Mouse (Mus musculus) MEL (cell line): ENCODE results near the gene Deup1.

Experiments
- BHLHE40 ChIP-seq: IDR thresholded peaks from 2 replicates; pipeline ENCODE4 v1.6.1; 2012; ENCODE audit warnings: low read depth, mild to moderate bottlenecking, inconsistent platforms, low read length, improper control_type of control experiment, borderline replicate concordance
- CTCF ChIP-seq, 3 experiments: IDR thresholded peaks in 2 of 3; conservative IDR thresholded peaks in 1 of 3; 2 replicates each; pipeline ENCODE4 v1.5.1; 2011 to 2012; ENCODE audit warnings: low read length in 3 of 3, low read depth in 2 of 3, mild to moderate bottlenecking in 2 of 3, improper control_type of control experiment in 1 of 3, inconsistent platforms in 1 of 3, mixed read lengths in 1 of 3, moderate library complexity in 1 of 3; ENCODE audit not compliant: control insufficient read depth in 1 of 3, insufficient read depth in 1 of 3, poor library complexity in 1 of 3, severe bottlenecking in 1 of 3
- GATA1 ChIP-seq: IDR thresholded peaks from 2 replicates; pipeline ENCODE4 v1.6.1; 2011; ENCODE audit warnings: low read depth, low read length, improper control_type of control experiment
- JUND ChIP-seq: IDR thresholded peaks from 2 replicates; pipeline ENCODE4 v1.6.1; 2011; ENCODE audit warnings: low read depth, mild to moderate bottlenecking, improper control_type of control experiment, low read length
- MAX ChIP-seq: IDR thresholded peaks from 2 replicates; pipeline ENCODE4 v1.6.1; 2011; ENCODE audit warnings: low read length, improper control_type of control experiment
- MEF2A ChIP-seq: IDR thresholded peaks from 2 replicates; pipeline ENCODE4 v1.6.1; 2014; ENCODE audit warnings: low read depth, mild to moderate bottlenecking, inconsistent platforms, low read length, improper control_type of control experiment; ENCODE audit not compliant: poor library complexity, insufficient replicate concordance, severe bottlenecking; ENCODE audit errors: extremely low read depth
- MXI1 ChIP-seq: IDR thresholded peaks from 2 replicates; pipeline ENCODE4 v1.6.1; 2011; ENCODE audit warnings: mild to moderate bottlenecking, low read depth, low read length, improper control_type of control experiment
- POLR2A ChIP-seq, 2 experiments: IDR thresholded peaks; 2 replicates each; pipeline ENCODE4 v1.6.1; 2011 to 2012; ENCODE audit warnings: low read length in 2 of 2, mild to moderate bottlenecking in 2 of 2, control low read depth in 1 of 2, improper control_type of control experiment in 1 of 2, low read depth in 1 of 2, moderate library complexity in 1 of 2; ENCODE audit not compliant: control insufficient read depth in 1 of 2, insufficient read depth in 1 of 2, poor library complexity in 1 of 2
- POLR2AphosphoS5 ChIP-seq: IDR thresholded peaks from 2 replicates; pipeline ENCODE4 v1.6.1; 2012; ENCODE audit warnings: low read depth, borderline replicate concordance, mild to moderate bottlenecking, inconsistent platforms, low read length, moderate library complexity, mixed read lengths
- TAL1 ChIP-seq: IDR thresholded peaks from 2 replicates; pipeline ENCODE4 v1.6.1; 2012; ENCODE audit warnings: mild to moderate bottlenecking, inconsistent platforms, low read length, moderate library complexity, mixed read lengths
- TCF12 ChIP-seq: IDR thresholded peaks from 2 replicates; pipeline ENCODE4 v1.6.1; 2014; ENCODE audit warnings: low read depth, mild to moderate bottlenecking, inconsistent platforms, low read length, improper control_type of control experiment, moderate library complexity

- no peak for TF ChIP-seq TAL1
- TF ChIP-seq CTCF (IDR thresholded peaks at IDR 0.05 in 2 of 3, conservative IDR thresholded peaks at IDR 0.05 in 1 of 3; ENCODE audit: control insufficient read depth in 1 of 3, insufficient read depth in 1 of 3, low read depth in 2 of 3, low read length in 3 of 3, poor library complexity in 1 of 3, severe bottlenecking in 1 of 3), result no peak
- no peak for TF ChIP-seq MAX
- TF ChIP-seq JUND, result no peak
- no peak for TF ChIP-seq GATA1
- TF ChIP-seq MXI1, result no peak
- TF ChIP-seq POLR2A (IDR thresholded peaks at IDR 0.05; ENCODE audit: control insufficient read depth in 1 of 2, insufficient read depth in 1 of 2, low read depth in 1 of 2, low read length in 2 of 2, poor library complexity in 1 of 2), result no peak
- no peak for TF ChIP-seq POLR2AphosphoS5
- TF ChIP-seq TCF12, result no peak
- TF ChIP-seq BHLHE40, result no peak
- no peak for TF ChIP-seq MEF2A
Measured at GRCm38 (mm10) chr9:15584209-15584608, 43.5 kb downstream of the Deup1 start.
